Mouse (Mus musculus) heart, adult 2 months (tissue): ENCODE results near the gene Uchl3. TPM values are rescaled to one million over a fixed set of nuclear protein-coding genes. Genes with fewer than 3 reads are reported as not detected.

Experiments used
- DNase-seq, 2 experiments: peaks; one replicate each; pipeline ENCODE4 v3.0.0; 2021
- H3K27ac ChIP-seq: fragments of 200-600 bp; 2 replicates; pipeline ENCODE4 v1.8.1; 2022
- H3K27me3 ChIP-seq: fragments of 200-500 bp; 2 replicates; pipeline ENCODE4 v1.6.1; 2012; ENCODE audit warnings: mild to moderate bottlenecking, low read length, inconsistent platforms, mixed read lengths; ENCODE audit not compliant: control insufficient read depth, insufficient read depth
- H3K36me3 ChIP-seq: fragments of 200-500 bp; 2 replicates; pipeline ENCODE4 v1.6.1; 2012; ENCODE audit warnings: low read length, inconsistent platforms; ENCODE audit not compliant: control insufficient read depth, insufficient read depth
- H3K4me1 ChIP-seq: fragments of 200-500 bp; 2 replicates; pipeline ENCODE4 v1.6.1; 2011; ENCODE audit warnings: low read length; ENCODE audit not compliant: control insufficient read depth, insufficient read depth
- H3K4me3 ChIP-seq: fragments of 200-600 bp; 2 replicates; pipeline ENCODE4 v1.8.1; 2022
- H3K79me2 ChIP-seq: fragments of 200-500 bp; replicated peaks from 2 replicates; pipeline ENCODE4 v1.6.1; 2012; ENCODE audit warnings: mild to moderate bottlenecking, inconsistent platforms, low read length, moderate library complexity, mixed read lengths; ENCODE audit not compliant: control insufficient read depth, insufficient read depth
- H3K9ac ChIP-seq: fragments of 200-500 bp; 2 replicates; pipeline ENCODE4 v1.6.1; 2012; ENCODE audit warnings: low read depth, mild to moderate bottlenecking, control low read depth, inconsistent platforms, low read length, mixed read lengths
- CTCF ChIP-seq: fragments of 200-600 bp; IDR thresholded peaks from 2 replicates; pipeline ENCODE4 v1.8.1; 2022; ENCODE audit warnings: antibody characterized with exemption, mild to moderate bottlenecking, moderate library complexity
- EP300 ChIP-seq: fragments of 200-500 bp; IDR thresholded peaks from 2 replicates; pipeline ENCODE4 v1.6.1; 2011; ENCODE audit warnings: low read depth, low read length, control low read depth; ENCODE audit not compliant: insufficient read depth
- POLR2A ChIP-seq: fragments of 200-500 bp; IDR thresholded peaks from 2 replicates; pipeline ENCODE4 v1.6.1; 2011; ENCODE audit warnings: mild to moderate bottlenecking, low read depth, low read length, control low read depth; ENCODE audit not compliant: insufficient read depth
- WGBS: fragments of 180-500 bp; shearing (Covaris S2); methylation state at CpG from one replicate; pipeline ENCODE4 v1.1.7; 2018; 5-methylcytosine and 5-hydroxymethylcytosine counted together
- intact Hi-C: fragments of 180-260 bp; cut with DNase I; formaldehyde crosslinking; loops from one replicate; pipeline ENCODE4 v1.15.1; 2025
- long read RNA-seq: library from polyadenylated mRNA; stranded (forward); transcript quantifications from one replicate; pipeline ENCODE4 v2.0.0, GENCODE M21; 2021
- polyA plus RNA-seq: library from polyadenylated mRNA; depleted of rRNA; stranded (reverse); fragments of >200 nt; gene quantifications from 2 replicates; pipeline ENCODE4 v1.2.3, GENCODE M21; 2012; rRNA removed
- total RNA-seq, 2 experiments: library from RNA; stranded (reverse); gene quantifications; 2 replicates each; pipeline ENCODE4 v1.2.3; 2021

Uchl3 gene
- total RNA-seq (10 to 100 TPM; 29.9 to 35.0 TPM), polyA plus RNA-seq (18.5 and 26.9 TPM in 2 replicates)
- long read RNA-seq, partial matches to known transcripts = 1 of 58 reads
- long read RNA-seq, other reads (novel, unspliced or antisense) = 57 of 58 reads

- intact Hi-C loops = loop anchor here (1.0 to 5.0 kb wide), 4 partner anchors 14 to 192 kb away; partner anchors contain the start of genes Commd6 and Tbc1d4
- Histone ChIP-seq H3K79me2 (no peaks in the 10 kb centered on the region), H3K4me3 (peak within 1 kb of the TSS; percentile 99), H3K9ac (peak within 1 kb of the TSS; percentile 93), H3K36me3 (no peaks in the 10 kb centered on the region), H3K27ac (peak within 1 kb of the TSS; percentile 93), H3K4me1 (peaks cover 1% of the 10 kb centered on the region; the same call in 1 of the 2 replicates), H3K27me3 (no peaks in the 10 kb centered on the region)
- DNase-seq = peak; percentile 93 to 98
- TF ChIP-seq POLR2A = no peak
- TF ChIP-seq EP300 = 0 out of 2 replicates have a peak, but pooled peaks have one; percentile 54
- WGBS = under 1% methylated on average over 81 of the region's 81 CpGs
Measured at GRCm38 (mm10) chr14:101653581-101654525, at the start of gene Uchl3. Gene Uchl3, plus strand, starts transcription at chr14:101653967.

GRCm38 (mm10) chr14:101605843-101606242 lies 47.9 kb upstream of the Uchl3 start:
- Histone ChIP-seq H3K9ac (no peak overlapping the region), H3K27me3 (no peaks in the 10 kb centered on the region), H3K79me2 (peaks cover 2% of the 10 kb centered on the region), H3K27ac (no peak overlapping the region), H3K36me3 (no peaks in the 10 kb centered on the region; the same call in 1 of the 2 replicates), H3K4me3 (no peak overlapping the region), H3K4me1 (no peaks in the 10 kb centered on the region; the same call in 1 of the 2 replicates)
- TF ChIP-seq POLR2A (no peak), CTCF (peak; percentile 45)
- intact Hi-C loops = loop anchor here (5.0 kb wide), 1 partner anchor 121 kb away; the partner anchor contains the start of genes Gm9922 and Lmo7
- WGBS = 59% methylated on average over 2 of the region's 2 CpGs
- no peak for DNase-seq

GRCm38 (mm10) chr14:101607631-101608518 lies 45.9 kb upstream of the Uchl3 start:
- under 1% methylated on average over 62 of the region's 62 CpGs for WGBS
- intact Hi-C loops = loop anchor here (2.0 to 5.0 kb wide), 3 partner anchors 33 to 119 kb away; partner anchors contain the start of genes Commd6, Gm9922, Lmo7 and Uchl3
- Histone ChIP-seq H3K79me2 (no peaks in the 10 kb centered on the region; the same call in none of the 2 replicates), H3K36me3 (no peaks in the 10 kb centered on the region; the same call in 1 of the 2 replicates), H3K27ac (peak overlapping the region; percentile 84), H3K9ac (peak overlapping the region; percentile 85), H3K4me3 (peak overlapping the region; percentile 92), H3K4me1 (no peaks in the 10 kb centered on the region; the same call in 1 of the 2 replicates), H3K27me3 (no peaks in the 10 kb centered on the region)
- DNase-seq = peak; percentile 49 to 63
- no peak for TF ChIP-seq EP300
- TF ChIP-seq CTCF = peak; percentile 29

- Histone ChIP-seq H3K4me1 (no peaks in the 10 kb centered on the region), H3K79me2 (no peaks in the 10 kb centered on the region; the same call in 1 of the 2 replicates), H3K4me3 (peak within 1 kb of the TSS; percentile 92), H3K27ac (peak within 1 kb of the TSS; percentile 84), H3K9ac (peak within 1 kb of the TSS; percentile 85), H3K27me3 (no peaks in the 10 kb centered on the region), H3K36me3 (no peaks in the 10 kb centered on the region)
- WGBS = under 1% methylated on average over 62 of the region's 62 CpGs
- peak; percentile 89 to 90 for DNase-seq
- intact Hi-C loops = loop anchor here (1.0 to 5.0 kb wide), 4 partner anchors 32 to 119 kb away; partner anchors contain the start of genes Commd6, Gm9922, Lmo7 and Uchl3
- peak; percentile 90 for TF ChIP-seq CTCF
- TF ChIP-seq POLR2A = peak; percentile 67; the same call in 1 of the 2 replicates
- 0 out of 2 replicates have a peak, but pooled peaks have one; percentile 22 for TF ChIP-seq EP300
Measured at GRCm38 (mm10) chr14:101608519-101609368, 45.0 kb upstream of the Uchl3 start, which contains the start of gene Tbc1d4. Gene Tbc1d4, minus strand, starts transcription at chr14:101609191.

GRCm38 (mm10) chr14:101610701-101611100 lies 43.1 kb upstream of the Uchl3 start:
- 53% methylated on average over 10 of the region's 10 CpGs for WGBS
- Histone ChIP-seq H3K27ac (no peak overlapping the region), H3K36me3 (no peaks in the 10 kb centered on the region), H3K79me2 (no peaks in the 10 kb centered on the region; the same call in 1 of the 2 replicates), H3K27me3 (no peaks in the 10 kb centered on the region), H3K9ac (no peak overlapping the region), H3K4me1 (no peaks in the 10 kb centered on the region; the same call in 1 of the 2 replicates), H3K4me3 (no peak overlapping the region)
- no peak for TF ChIP-seq EP300
- TF ChIP-seq POLR2A = no peak
- no peak for TF ChIP-seq CTCF
- intact Hi-C loops = no loop called here
- DNase-seq = no peak
